Mouse (Mus musculus) heart, embryonic 15.5 days (tissue): ENCODE results near the gene Tet2. TPM values are rescaled to one million over a fixed set of nuclear protein-coding genes. Genes with fewer than 3 reads are reported as not detected.

Experiments
- ATAC-seq: fragments of 200-750 bp; cut with Nextera tagmentation; replicated peaks from 2 replicates; pipeline ENCODE4 v1.8.0; 2017; ENCODE audit warnings: low read depth, moderate TSS enrichment; ENCODE audit not compliant: insufficient number of reproducible peaks, insufficient read depth, low FRiP score
- H3K27ac ChIP-seq: fragments of 300-500 bp; sonication (generic); 2 replicates; pipeline ENCODE4 v1.5.1; 2015; ENCODE audit warnings: mild to moderate bottlenecking, inconsistent platforms
- H3K27me3 ChIP-seq: fragments of 300-500 bp; sonication (generic); 2 replicates; pipeline ENCODE4 v1.6.1; 2015; ENCODE audit warnings: inconsistent platforms
- H3K36me3 ChIP-seq: fragments of 300-500 bp; sonication (generic); 2 replicates; pipeline ENCODE4 v1.6.1; 2015; ENCODE audit warnings: mild to moderate bottlenecking, inconsistent platforms
- H3K4me1 ChIP-seq: fragments of 300-500 bp; sonication (generic); replicated peaks from 2 replicates; pipeline ENCODE4 v1.6.1; 2015; ENCODE audit warnings: inconsistent platforms
- H3K4me2 ChIP-seq: fragments of 300-500 bp; sonication (generic); 2 replicates; pipeline ENCODE4 v1.6.1; 2015; ENCODE audit warnings: inconsistent platforms, mild to moderate bottlenecking, moderate library complexity
- H3K4me3 ChIP-seq: fragments of 300-500 bp; sonication (generic); 2 replicates; pipeline ENCODE4 v1.5.1; 2015; ENCODE audit warnings: mild to moderate bottlenecking, inconsistent platforms
- H3K9ac ChIP-seq: fragments of 300-500 bp; sonication (generic); 2 replicates; pipeline ENCODE4 v1.6.1; 2015; ENCODE audit warnings: mild to moderate bottlenecking, inconsistent platforms
- H3K9me3 ChIP-seq: fragments of 300-500 bp; sonication (generic); replicated peaks from 2 replicates; pipeline ENCODE4 v1.6.1; 2016; ENCODE audit warnings: inconsistent platforms
- WGBS: fragments of 180-500 bp; shearing (Covaris S2); methylation state at CpG from one replicate; pipeline ENCODE4 v1.1.7; 2015; ENCODE audit warnings: mixed read lengths; 5-methylcytosine and 5-hydroxymethylcytosine counted together
- polyA plus RNA-seq: library from polyadenylated mRNA; unstranded; fragments of >200 nt; fragmentation: Nextera tagmentation; extraction: Ambion mirVana; gene quantifications from 2 replicates; pipeline ENCODE4 v1.2.1, GENCODE M21; 2015

The Tet2 gene
- polyA plus RNA-seq, 1 experiment from 2014 or later, result 11.9 TPM

DNA sequence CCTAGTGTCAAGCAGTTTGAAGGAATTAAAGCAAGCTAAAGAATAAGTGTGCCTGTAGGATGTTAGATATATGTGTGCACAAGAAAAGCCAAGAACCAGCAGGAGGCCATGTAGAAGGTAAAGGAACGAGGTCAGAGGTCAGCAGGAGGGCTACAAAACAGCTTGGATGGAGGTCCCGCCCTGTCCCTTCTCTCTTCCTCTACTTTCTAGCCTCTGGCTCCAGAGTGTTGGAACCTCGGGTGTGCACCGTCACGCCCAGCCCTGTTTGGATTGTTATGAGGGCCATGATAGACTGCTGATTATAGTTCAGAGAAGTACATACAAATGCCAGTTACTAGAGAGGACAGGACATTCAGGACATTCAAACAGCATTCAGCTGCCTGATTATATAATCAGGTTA is 27.0 kb upstream of the Tet2 start:
- Histone ChIP-seq H3K4me3 (no peak overlapping the region), H3K36me3 (no peaks in the 10 kb centered on the region), H3K9ac (no peak overlapping the region), H3K27ac (no peak overlapping the region), H3K4me1 (no peaks in the 10 kb centered on the region), H3K4me2 (no peak overlapping the region), H3K9me3 (no peaks in the 10 kb centered on the region), H3K27me3 (no peaks in the 10 kb centered on the region)
- no peak for ATAC-seq
- 80% methylated on average over 5 of the region's 5 CpGs for WGBS

DNA sequence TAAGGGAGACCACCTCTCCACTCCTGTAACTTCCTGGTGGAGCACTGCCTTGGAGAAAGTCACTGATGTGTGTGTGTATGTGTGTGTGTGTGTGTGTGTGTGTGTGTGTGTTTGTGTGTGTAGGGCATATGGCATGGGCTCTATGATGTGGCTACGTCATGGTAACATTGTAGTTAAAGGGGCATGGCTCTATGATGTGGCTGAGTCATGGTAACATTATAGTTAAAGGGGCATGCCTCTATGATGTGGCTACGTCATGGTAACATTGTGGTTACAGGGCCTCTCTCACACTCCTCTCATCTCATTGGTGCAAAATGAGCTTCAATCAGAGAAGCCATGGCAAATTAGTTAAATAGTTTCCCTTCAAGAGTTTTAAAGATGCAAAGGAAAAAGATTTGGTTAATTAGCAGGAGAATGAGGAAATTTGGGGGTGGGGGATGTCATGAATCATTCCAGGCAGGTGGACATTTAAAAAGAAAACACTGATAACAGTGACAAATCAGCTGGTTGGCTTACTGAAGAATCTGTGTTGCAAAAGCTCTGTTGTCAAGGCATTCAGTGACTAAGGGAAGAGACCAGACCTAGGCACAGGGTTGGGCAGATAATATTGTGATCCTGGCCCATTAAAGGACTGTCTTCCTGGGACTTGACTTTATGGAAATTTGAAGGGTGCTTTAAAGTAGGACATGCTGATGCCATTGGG is 18.7 kb upstream of the Tet2 start:
- Histone ChIP-seq H3K27ac (no peak overlapping the region), H3K9ac (no peak overlapping the region), H3K27me3 (no peaks in the 10 kb centered on the region), H3K9me3 (no peaks in the 10 kb centered on the region), H3K4me2 (no peak overlapping the region), H3K4me1 (no peaks in the 10 kb centered on the region), H3K36me3 (no peaks in the 10 kb centered on the region), H3K4me3 (no peak overlapping the region)
- WGBS, result 72% methylated on average over 2 of the region's 2 CpGs
- ATAC-seq, result no peak

DNA sequence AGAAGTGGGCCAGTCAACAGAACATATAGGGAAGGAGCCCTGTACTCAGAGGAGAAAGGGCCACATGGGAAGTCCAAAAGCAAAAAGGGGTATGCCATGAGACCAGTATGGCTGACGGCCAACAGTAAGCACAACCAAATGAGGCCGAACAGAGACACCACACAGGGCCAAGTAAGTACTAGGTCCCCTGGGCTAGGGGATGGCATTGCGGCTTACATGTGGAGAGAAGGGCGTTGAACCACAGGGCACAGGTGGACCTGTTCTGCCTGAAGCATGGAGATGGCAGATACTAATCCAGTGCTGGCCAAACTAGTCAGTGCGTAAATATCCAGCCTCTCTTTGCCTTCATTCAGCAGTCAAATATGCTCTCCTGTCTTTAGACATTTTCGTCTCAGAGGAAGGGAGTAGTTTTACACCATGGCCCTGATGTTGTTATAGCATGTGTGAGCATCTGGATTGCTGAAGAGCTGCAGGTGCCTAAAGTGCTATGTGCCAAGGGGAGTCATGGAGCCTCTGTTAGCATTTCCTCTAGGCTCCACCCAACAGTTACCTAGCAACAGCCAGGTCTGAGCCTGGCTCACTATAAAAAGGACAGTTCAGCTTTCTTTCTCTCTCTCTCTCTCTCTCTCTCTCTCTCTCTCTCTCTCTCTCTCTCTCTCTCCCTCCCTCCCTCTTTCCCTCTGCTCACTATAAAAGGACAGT is 14.6 kb upstream of the Tet2 start:
- 88% methylated on average over 6 of the region's 6 CpGs for WGBS
- ATAC-seq, result no peak
- H3K4me1 ChIP-seq, result no peaks in the 10 kb centered on the region

DNA sequence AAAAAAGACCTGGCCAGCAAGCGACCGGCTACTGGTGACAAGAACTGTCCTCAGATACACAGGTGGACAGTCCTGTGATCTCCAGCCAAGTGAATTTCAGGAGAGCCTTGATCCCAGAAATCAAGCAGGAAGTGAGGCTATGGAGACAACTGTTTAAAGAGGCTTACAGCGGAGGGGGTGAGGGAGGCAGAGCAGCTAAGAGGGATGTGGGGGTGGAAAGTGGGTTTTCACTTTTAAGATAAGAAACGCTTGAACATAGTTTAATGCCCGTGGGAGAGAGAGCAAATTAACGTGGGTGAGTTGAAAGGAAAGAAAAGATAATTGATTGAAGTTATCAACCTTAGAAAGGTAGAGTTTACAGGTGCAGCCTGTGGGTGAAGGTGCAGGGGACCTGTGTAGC is 12.7 kb upstream of the Tet2 start:
- no peak overlapping the region for H3K4me3 ChIP-seq
- no peak overlapping the region for H3K4me2 ChIP-seq
- WGBS, result 35% methylated on average over 6 of the region's 6 CpGs
- H3K4me1 ChIP-seq, result no peaks in the 10 kb centered on the region
- no peaks in the 10 kb centered on the region for H3K36me3 ChIP-seq
- no peak overlapping the region for H3K27ac ChIP-seq
- no peaks in the 10 kb centered on the region for H3K27me3 ChIP-seq
- no peaks in the 10 kb centered on the region for H3K9me3 ChIP-seq
- no peak for ATAC-seq
- H3K9ac ChIP-seq, result no peak overlapping the region

More for the DNA sequence above, 14.6 kb upstream of the Tet2 start:
- no peak overlapping the region for H3K4me2 ChIP-seq
- H3K4me3 ChIP-seq, result no peak overlapping the region
- no peaks in the 10 kb centered on the region for H3K36me3 ChIP-seq
- H3K27ac ChIP-seq, result no peak overlapping the region
- no peaks in the 10 kb centered on the region for H3K9me3 ChIP-seq
- no peaks in the 10 kb centered on the region for H3K27me3 ChIP-seq
- H3K9ac ChIP-seq, result no peak overlapping the region

DNA sequence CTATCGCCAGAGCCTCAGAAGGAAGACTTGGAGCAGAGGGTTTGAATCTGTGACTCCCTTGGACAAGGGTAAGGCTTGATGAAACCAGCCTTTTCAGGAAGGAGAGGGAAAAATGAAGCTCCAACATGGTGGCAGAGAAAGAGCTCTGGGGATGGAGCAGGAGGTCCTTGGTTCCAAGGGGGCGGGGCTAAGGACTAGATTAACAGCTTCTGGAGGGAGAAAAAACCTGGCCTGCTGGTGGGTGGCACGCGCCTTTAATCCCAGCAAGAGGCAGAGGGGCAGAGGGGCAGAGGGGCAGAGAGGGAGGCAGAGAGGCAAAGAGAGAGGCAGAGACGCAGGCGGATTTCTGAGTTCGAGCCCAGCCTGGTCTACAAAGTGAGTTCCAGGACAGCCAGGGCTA is 12.2 kb upstream of the Tet2 start:
- 64% methylated on average over 7 of the region's 7 CpGs for WGBS
- H3K4me2 ChIP-seq, result no peak overlapping the region
- H3K4me1 ChIP-seq, result no peaks in the 10 kb centered on the region
- H3K36me3 ChIP-seq, result no peaks in the 10 kb centered on the region
- no peak overlapping the region for H3K9ac ChIP-seq
- H3K4me3 ChIP-seq, result no peak overlapping the region
- no peaks in the 10 kb centered on the region for H3K27me3 ChIP-seq
- H3K9me3 ChIP-seq, result no peaks in the 10 kb centered on the region
- H3K27ac ChIP-seq, result no peak overlapping the region
- no peak for ATAC-seq

DNA sequence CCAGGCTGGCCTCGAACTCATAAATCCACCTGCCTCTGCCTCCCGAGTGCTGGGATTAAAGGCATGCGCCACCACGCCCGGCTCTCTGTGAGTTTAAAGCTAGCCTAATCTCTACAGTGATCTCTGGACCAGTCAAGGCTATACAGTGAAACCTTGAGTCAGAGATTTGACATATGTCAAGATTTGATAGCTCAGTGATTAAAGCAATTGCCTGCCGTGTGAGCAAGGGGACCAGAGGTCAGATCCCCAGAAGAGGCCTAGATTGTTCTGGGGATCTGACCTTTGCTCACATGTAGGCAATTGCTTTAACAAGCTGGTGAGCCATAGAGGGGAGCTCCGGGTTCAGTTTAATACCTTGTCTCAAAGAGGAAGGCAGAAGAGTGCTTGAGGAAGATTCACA is 10.4 kb upstream of the Tet2 start:
- Histone ChIP-seq H3K4me2 (no peak overlapping the region), H3K36me3 (no peaks in the 10 kb centered on the region), H3K9ac (no peak overlapping the region), H3K27me3 (no peaks in the 10 kb centered on the region), H3K4me1 (no peaks in the 10 kb centered on the region), H3K9me3 (no peaks in the 10 kb centered on the region), H3K4me3 (no peak overlapping the region), H3K27ac (no peak overlapping the region)
- no peak for ATAC-seq
- 79% methylated on average over 7 of the region's 7 CpGs for whole genome bisulfite sequencing

DNA sequence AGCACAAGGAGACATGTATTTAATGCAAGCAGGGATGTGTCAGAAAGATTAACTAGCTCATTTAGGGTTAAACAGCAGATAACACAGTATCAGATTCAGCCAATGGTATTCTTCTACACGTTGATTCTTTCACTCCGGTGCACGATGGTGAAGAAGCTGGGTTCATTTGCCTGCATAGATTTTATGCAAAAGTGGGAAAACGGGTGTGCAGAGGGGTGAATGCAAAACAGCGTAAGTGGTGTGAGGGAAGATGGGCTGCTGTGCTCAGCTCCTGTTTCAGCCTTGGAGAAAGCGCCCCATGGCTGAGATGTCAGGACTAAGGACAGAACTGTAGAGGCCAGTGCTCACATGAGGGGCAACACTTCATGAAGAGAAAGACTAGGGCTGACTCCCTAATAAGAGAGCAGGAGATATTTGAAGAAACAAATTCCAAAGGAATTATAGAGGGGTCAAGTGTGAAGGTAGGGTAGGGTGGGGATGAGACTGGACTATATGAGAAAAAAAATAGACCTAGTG is 9.7 kb upstream of the Tet2 start:
- Histone ChIP-seq H3K4me2 (no peak overlapping the region), H3K36me3 (no peaks in the 10 kb centered on the region), H3K4me3 (no peak overlapping the region), H3K4me1 (no peaks in the 10 kb centered on the region), H3K27me3 (no peaks in the 10 kb centered on the region), H3K9ac (no peak overlapping the region), H3K27ac (no peak overlapping the region), H3K9me3 (no peaks in the 10 kb centered on the region)
- no peak for ATAC-seq
- WGBS, result 71% methylated on average over 6 of the region's 6 CpGs

DNA sequence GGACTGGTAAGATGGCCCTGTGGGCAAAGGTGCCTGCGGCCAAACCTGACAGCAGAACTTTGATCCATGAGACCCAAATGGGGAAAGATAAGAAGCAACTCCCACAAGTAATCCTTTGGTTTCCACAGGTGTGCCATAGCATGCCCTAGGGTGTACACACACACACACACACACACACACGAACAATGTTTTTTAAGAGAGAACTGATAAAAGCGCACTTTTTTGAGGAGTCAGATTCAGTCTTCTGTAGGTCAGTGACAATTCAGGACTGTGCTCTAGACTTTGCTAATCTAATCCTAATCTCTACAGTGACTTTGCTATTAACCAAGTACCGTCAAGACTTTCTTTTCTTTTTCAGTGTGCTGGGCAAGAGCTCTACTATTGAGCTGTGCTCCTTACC is 9.2 kb upstream of the Tet2 start:
- no peaks in the 10 kb centered on the region for H3K27me3 ChIP-seq
- no peak overlapping the region for H3K4me2 ChIP-seq
- no peaks in the 10 kb centered on the region for H3K36me3 ChIP-seq
- 90% methylated on average over 4 of the region's 4 CpGs for WGBS
- H3K27ac ChIP-seq, result no peak overlapping the region
- H3K4me1 ChIP-seq, result no peaks in the 10 kb centered on the region
- no peaks in the 10 kb centered on the region for H3K9me3 ChIP-seq
- no peak for ATAC-seq
- no peak overlapping the region for H3K4me3 ChIP-seq
- no peak overlapping the region for H3K9ac ChIP-seq

DNA sequence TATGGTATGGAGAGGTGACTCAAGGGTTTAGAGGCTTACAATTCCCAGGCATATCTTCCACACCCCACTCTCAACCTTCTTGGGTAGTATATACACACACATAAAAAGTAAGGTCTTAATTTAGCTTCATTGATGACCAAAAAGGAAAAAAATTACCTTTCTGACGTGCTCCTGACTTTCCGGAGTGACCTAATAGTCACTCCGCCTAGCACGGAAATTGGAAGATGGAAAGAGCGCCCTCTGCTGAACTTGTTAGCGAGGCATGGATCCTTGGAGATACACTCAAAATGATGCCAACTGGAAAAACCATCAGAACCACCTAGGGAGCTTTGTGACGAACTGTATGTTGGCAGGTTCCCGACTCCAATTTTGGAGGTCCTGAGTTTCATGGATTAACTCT is 7.0 kb upstream of the Tet2 start:
- H3K4me3 ChIP-seq, result no peak overlapping the region
- no peak for ATAC-seq
- no peaks in the 10 kb centered on the region for H3K9me3 ChIP-seq
- H3K4me1 ChIP-seq, result no peaks in the 10 kb centered on the region
- H3K27me3 ChIP-seq, result no peaks in the 10 kb centered on the region
- H3K9ac ChIP-seq, result no peak overlapping the region
- H3K36me3 ChIP-seq, result no peaks in the 10 kb centered on the region
- H3K27ac ChIP-seq, result no peak overlapping the region
- WGBS, result 63% methylated on average over 8 of the region's 8 CpGs
- H3K4me2 ChIP-seq, result no peak overlapping the region

DNA sequence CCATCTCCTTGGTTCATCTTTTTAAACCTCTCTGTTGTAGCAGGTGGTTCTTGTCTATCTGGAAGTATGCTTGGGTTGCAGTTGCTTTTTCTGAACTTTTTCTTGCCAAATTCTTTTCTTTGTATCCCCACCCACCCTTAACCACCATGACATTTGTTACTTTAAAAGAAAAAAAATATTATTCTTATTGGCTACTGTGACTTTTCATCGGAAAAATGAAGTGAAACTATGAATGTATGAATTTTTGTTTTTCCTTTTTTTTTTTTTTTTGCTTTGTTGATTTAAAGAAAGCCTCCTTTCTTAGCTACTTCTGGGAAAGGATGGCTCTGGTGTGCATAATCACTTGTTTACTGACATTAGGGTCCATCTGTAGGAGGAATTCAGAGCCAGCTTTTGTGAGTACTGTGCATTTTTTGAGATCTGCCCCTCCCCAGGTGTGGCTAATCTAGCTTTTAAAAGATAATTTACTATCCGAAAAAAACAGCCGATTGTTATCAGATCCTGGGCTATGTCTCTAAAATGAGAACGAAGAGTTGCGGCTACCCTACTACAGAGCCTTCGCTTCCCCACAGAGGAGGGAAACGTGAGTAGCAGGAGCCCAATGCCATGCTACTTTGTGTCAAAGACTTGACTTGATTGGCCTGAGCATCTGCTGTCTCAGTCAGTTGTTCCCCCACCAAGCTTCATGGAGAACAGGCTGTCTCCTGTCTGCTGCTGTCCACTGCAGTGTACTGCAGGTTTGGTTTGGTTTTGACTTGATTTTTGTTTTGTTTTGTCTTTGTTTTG is 4.6 kb upstream of the Tet2 start:
- H3K36me3 ChIP-seq, result no peaks in the 10 kb centered on the region
- no peaks in the 10 kb centered on the region for H3K9me3 ChIP-seq
- H3K27ac ChIP-seq, result no peak overlapping the region
- ATAC-seq, result no peak
- 54% methylated on average over 7 of the region's 7 CpGs for WGBS
- H3K4me2 ChIP-seq, result no peak overlapping the region
- no peak overlapping the region for H3K9ac ChIP-seq
- no peaks in the 10 kb centered on the region for H3K27me3 ChIP-seq
- H3K4me3 ChIP-seq, result no peak overlapping the region
- H3K4me1 ChIP-seq, result no peaks in the 10 kb centered on the region

DNA sequence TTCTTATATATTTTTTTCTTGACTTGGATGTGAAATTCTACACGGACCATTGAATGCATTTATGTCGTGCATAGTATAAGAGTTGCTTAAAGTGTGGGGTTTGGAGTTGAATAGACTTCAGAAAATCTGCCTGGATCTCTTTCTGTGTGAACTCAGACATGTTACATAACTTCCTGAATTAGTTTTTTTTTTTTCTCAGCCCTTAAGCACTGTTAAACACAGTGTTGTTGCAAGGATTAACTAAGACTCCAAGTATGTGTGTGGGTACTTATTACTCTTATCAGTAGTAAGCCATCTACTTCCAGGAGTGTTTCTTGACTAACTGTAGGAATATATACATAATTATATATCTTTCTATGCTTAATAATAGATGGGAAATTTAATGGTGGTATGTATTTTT is 3.7 kb upstream of the Tet2 start:
- H3K9me3 ChIP-seq, result no peaks in the 10 kb centered on the region
- H3K27ac ChIP-seq, result no peak overlapping the region
- no peak overlapping the region for H3K9ac ChIP-seq
- no peak overlapping the region for H3K4me3 ChIP-seq
- ATAC-seq, result no peak
- H3K4me1 ChIP-seq, result no peaks in the 10 kb centered on the region
- no peaks in the 10 kb centered on the region for H3K27me3 ChIP-seq
- H3K4me2 ChIP-seq, result no peak overlapping the region
- WGBS, result 62% methylated on average over 2 of the region's 2 CpGs
- no peaks in the 10 kb centered on the region for H3K36me3 ChIP-seq
